Mouse (Mus musculus): ENCODE data around the gene Dip2b. TPM values are rescaled to one million over a fixed set of nuclear protein-coding genes. Genes with fewer than 3 reads are reported as not detected.

The Dip2b gene
- polyA plus RNA-seq, 1 experiment, result 40.4 TPM

DNA sequence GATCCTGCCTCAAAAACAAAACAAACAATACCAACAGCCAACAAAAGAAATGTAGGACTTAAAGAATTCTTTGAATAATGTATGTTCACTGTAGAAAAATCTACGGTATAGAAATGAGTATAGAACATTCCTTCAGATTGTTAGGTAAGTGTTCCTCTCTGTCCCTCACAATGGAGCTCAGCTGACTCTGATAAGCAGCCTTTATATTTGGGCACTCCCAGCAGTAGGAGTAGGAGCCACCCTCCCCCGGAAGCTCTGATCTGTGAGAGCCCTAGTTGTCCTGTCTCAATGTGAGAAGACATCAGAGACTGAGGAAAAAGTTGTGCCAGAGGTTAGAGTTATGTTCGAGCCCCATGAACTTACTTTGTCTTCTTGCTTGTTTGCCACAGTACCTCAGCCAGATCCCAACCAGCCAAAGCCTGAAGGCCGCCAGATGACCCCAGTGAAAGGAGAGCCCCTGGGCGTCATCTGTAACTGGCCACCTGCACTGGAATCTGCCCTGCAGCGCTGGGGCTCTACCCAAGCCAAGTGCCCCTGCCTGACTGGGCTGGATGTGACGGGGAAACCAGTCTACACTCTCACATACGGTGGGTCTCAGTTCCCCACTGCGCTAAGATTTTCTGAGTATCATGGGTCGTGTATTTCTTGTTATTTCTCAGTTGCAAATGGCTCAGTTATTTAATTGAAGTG is 118.5 kb downstream of the Dip2b start:
- Histone ChIP-seq H3K27me3 (ENCODE audit: control insufficient read depth, insufficient read depth, low read length) (no peaks in the 10 kb centered on the region), H3K4me3 (replicated peaks; ENCODE audit: insufficient read depth, low read depth, low read length) (no peak overlapping the region), H3K27ac (ENCODE audit: insufficient read depth, low read length) (no peak overlapping the region), H3K4me1 (ENCODE audit: control insufficient read depth, insufficient read depth, low read length) (peaks cover 7% of the 10 kb centered on the region; the same call in 1 of the 2 replicates)
- no peak for DNase-seq
- 80% methylated on average over 10 of the region's 10 CpGs for WGBS
- TF ChIP-seq CTCF (IDR thresholded peaks at IDR 0.05; ENCODE audit: borderline replicate concordance, insufficient read depth, low read depth, low read length) (no peak), POLR2A (IDR thresholded peaks at IDR 0.05; ENCODE audit: borderline replicate concordance, insufficient read depth, low read length) (no peak)

DNA sequence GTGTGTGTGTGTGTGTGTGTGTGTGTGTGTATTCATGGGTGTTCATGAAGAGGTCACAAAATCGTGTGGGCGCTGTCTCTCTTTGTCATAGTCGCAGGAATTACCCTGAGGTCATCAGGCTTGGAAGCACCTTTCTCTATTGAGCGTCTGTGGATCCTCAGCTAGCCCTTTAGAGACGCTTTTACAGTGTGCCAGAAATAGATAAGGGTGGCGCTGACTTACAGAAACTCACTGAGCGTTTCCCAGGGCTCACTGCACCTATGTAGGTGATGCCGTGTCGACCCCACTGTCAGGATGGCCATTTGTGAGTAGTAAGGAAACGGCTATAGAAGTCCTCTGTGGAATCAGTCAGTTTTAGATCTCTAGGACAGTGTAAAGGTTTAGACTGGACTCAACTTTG is 120.5 kb downstream of the Dip2b start:
- peaks cover 23% of the 10 kb centered on the region for H3K4me1 ChIP-seq (ENCODE audit: control insufficient read depth, insufficient read depth, low read length)
- no peak overlapping the region for H3K4me3 ChIP-seq (replicated peaks; ENCODE audit: insufficient read depth, low read depth, low read length)
- no peak overlapping the region for H3K27ac ChIP-seq (ENCODE audit: insufficient read depth, low read length)
- no peak for TF ChIP-seq POLR2A (IDR thresholded peaks at IDR 0.05; ENCODE audit: borderline replicate concordance, insufficient read depth, low read length)
- TF ChIP-seq CTCF (IDR thresholded peaks at IDR 0.05; ENCODE audit: borderline replicate concordance, insufficient read depth, low read depth, low read length), result no peak
- H3K27me3 ChIP-seq (ENCODE audit: control insufficient read depth, insufficient read depth, low read length), result no peaks in the 10 kb centered on the region
- WGBS, result 87% methylated on average over 10 of the region's 10 CpGs
- DNase-seq, result no peak

DNA sequence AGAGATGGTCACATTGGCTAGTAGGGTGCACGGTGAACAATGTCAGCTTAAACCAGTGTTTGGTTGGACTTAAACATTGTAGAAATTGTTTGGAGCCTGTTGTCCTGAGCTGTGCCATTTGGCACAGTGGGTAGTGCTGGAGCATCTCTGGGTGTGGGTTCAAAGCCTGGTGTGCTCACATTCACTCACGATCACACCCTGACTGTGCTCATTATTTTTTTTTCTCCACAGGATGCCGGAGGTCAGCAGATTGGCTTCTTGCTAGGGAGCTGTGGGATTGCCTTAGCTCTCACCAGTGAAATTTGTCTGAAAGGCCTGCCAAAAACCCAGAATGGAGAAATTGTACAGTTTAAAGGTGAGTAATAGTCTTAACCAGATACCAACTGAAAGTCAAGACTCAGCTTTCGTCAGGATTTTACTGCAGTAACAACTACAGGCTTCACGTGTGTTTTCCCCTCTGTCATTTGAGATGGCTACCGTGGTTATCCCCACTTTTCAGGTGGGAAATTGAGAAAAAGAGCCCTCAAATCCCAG is 123.3 kb downstream of the Dip2b start:
- 19% methylated on average over 6 of the region's 6 CpGs for WGBS
- DNase-seq, result peak; percentile 69 to 86
- no peak for TF ChIP-seq CTCF (IDR thresholded peaks at IDR 0.05; ENCODE audit: borderline replicate concordance, insufficient read depth, low read depth, low read length)
- TF ChIP-seq POLR2A (IDR thresholded peaks at IDR 0.05; ENCODE audit: borderline replicate concordance, insufficient read depth, low read length), result no peak
- H3K27me3 ChIP-seq (ENCODE audit: control insufficient read depth, insufficient read depth, low read length), result no peaks in the 10 kb centered on the region
- H3K4me1 ChIP-seq (ENCODE audit: control insufficient read depth, insufficient read depth, low read length), result peaks cover 39% of the 10 kb centered on the region
- H3K27ac ChIP-seq (ENCODE audit: insufficient read depth, low read length), result peak overlapping the region; percentile 54; the same call in 1 of the 2 replicates
- H3K4me3 ChIP-seq (replicated peaks; ENCODE audit: insufficient read depth, low read depth, low read length), result no peak overlapping the region

DNA sequence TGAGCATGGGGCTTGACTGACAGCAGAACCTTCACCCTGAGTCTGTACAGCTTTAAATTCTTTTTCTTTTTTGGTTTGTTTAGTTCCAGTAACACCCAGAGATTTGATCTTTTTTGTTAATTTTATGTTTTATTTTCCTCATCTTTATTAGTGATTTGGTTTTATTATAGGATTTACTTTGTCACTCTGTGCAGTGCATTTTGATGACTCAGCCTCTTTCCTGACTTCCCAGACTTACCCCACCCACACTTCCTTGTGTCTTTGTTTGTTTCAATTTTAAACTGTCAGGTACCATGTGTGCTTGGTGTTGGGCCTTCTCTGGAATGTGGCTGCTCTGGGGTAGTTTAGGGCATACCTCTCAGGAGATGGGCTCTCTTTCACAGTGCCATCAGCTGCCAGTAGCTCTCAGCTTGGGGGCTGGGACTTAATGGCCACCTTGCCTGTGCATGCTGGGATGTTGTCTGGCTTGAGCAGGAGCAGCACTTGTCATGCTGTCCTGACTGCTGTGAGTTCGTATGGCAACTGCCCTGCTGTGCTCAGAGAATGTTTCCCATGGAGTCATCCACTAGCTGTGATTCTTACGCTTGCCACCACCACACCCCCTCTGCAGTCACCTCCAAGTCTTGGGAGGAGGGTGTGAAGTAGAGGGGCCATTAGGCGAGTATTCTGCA is 125.1 kb downstream of the Dip2b start:
- H3K4me3 ChIP-seq (replicated peaks; ENCODE audit: insufficient read depth, low read depth, low read length), result no peak overlapping the region
- TF ChIP-seq CTCF (IDR thresholded peaks at IDR 0.05; ENCODE audit: borderline replicate concordance, insufficient read depth, low read depth, low read length), result no peak
- no peak for TF ChIP-seq POLR2A (IDR thresholded peaks at IDR 0.05; ENCODE audit: borderline replicate concordance, insufficient read depth, low read length)
- DNase-seq, result peak; percentile 44 to 58
- H3K27me3 ChIP-seq (ENCODE audit: control insufficient read depth, insufficient read depth, low read length), result no peaks in the 10 kb centered on the region
- peaks cover 46% of the 10 kb centered on the region for H3K4me1 ChIP-seq (ENCODE audit: control insufficient read depth, insufficient read depth, low read length)
- 24% methylated on average over 3 of the region's 3 CpGs for WGBS
- H3K27ac ChIP-seq (ENCODE audit: insufficient read depth, low read length), result 0 out of 2 replicates have a peak overlapping the region, but pooled peaks have one; percentile 0

DNA sequence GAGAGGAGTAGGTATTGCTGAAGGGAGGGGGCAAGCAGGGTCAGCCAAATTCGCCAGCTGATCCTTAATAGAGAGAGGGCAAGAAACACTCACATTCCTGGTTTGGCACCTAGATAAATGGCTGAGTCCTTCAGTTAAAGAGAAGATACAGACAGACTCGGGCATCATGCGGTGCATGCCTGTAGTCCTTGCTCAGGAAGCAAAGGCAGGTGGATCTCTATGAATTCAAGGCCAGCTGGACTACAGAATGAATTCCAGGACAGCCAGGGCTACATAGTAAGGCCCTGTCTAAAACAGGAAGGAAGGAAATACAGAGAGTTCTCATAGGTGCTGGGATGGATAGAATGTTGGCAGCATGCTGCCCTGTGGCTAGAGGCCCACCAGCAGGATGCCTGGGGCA is 128.0 kb downstream of the Dip2b start:
- DNase-seq, result peak; percentile 52 to 69
- Histone ChIP-seq H3K27me3 (ENCODE audit: control insufficient read depth, insufficient read depth, low read length) (no peaks in the 10 kb centered on the region), H3K4me3 (replicated peaks; ENCODE audit: insufficient read depth, low read depth, low read length) (no peak overlapping the region), H3K4me1 (ENCODE audit: control insufficient read depth, insufficient read depth, low read length) (peaks cover 42% of the 10 kb centered on the region), H3K27ac (ENCODE audit: insufficient read depth, low read length) (peak overlapping the region; percentile 89)
- TF ChIP-seq CTCF (IDR thresholded peaks at IDR 0.05; ENCODE audit: borderline replicate concordance, insufficient read depth, low read depth, low read length) (no peak), POLR2A (IDR thresholded peaks at IDR 0.05; ENCODE audit: borderline replicate concordance, insufficient read depth, low read length) (no peak)
- WGBS, result 10% methylated on average over 3 of the region's 3 CpGs

DNA sequence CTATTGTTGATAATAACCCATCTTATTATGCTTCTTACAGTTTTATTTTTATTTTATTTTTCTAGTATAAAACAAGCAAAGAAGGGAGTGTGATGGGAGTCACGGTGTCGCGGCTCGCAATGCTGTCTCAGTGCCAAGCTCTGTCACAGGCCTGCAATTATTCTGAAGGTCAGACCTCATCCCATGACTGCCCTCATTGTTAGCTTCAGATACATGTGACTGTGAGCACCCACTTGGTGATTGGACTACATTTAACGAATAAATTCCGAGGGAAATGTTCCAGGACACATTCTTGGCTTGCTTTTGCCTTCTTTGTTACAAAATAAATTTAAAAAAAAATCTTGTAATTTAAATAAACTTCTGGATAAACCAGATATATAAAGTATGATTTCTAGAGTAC is 129.3 kb downstream of the Dip2b start:
- H3K4me1 ChIP-seq (ENCODE audit: control insufficient read depth, insufficient read depth, low read length), result peaks cover 32% of the 10 kb centered on the region
- no peak for TF ChIP-seq CTCF (IDR thresholded peaks at IDR 0.05; ENCODE audit: borderline replicate concordance, insufficient read depth, low read depth, low read length)
- TF ChIP-seq POLR2A (IDR thresholded peaks at IDR 0.05; ENCODE audit: borderline replicate concordance, insufficient read depth, low read length), result no peak
- no peak for DNase-seq
- H3K27ac ChIP-seq (ENCODE audit: insufficient read depth, low read length), result no peak overlapping the region; the same call in 1 of the 2 replicates
- no peaks in the 10 kb centered on the region for H3K27me3 ChIP-seq (ENCODE audit: control insufficient read depth, insufficient read depth, low read length)
- WGBS, result 58% methylated on average over 6 of the region's 6 CpGs
- no peak overlapping the region for H3K4me3 ChIP-seq (replicated peaks; ENCODE audit: insufficient read depth, low read depth, low read length)

DNA sequence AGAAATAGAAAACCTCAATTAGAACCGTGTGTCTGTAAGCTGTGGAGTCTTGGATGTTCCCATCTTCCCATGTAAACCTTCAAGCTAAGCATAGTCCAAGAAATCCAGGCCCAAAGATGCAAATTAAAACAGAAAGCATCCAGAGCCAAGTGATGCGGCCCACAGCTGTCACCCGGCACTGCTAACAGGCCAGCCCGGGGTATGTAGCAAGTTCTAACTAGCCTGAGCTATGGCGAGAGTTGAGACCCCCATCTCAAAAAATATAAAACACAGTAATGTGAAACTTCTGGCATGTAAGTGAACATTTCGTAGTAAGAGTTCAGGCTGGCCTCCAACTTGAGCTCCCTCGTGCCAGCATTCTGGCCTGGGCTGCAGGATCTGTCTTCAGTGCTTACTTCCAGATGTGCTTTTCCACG is 129.7 kb downstream of the Dip2b start:
- WGBS, result 49% methylated on average over 8 of the region's 8 CpGs
- DNase-seq, result no peak
- TF ChIP-seq POLR2A (IDR thresholded peaks at IDR 0.05; ENCODE audit: borderline replicate concordance, insufficient read depth, low read length) (no peak), CTCF (IDR thresholded peaks at IDR 0.05; ENCODE audit: borderline replicate concordance, insufficient read depth, low read depth, low read length) (no peak)
- Histone ChIP-seq H3K27ac (ENCODE audit: insufficient read depth, low read length) (peak overlapping the region; percentile 71), H3K4me3 (replicated peaks; ENCODE audit: insufficient read depth, low read depth, low read length) (no peak overlapping the region), H3K27me3 (ENCODE audit: control insufficient read depth, insufficient read depth, low read length) (no peaks in the 10 kb centered on the region), H3K4me1 (ENCODE audit: control insufficient read depth, insufficient read depth, low read length) (peaks cover 29% of the 10 kb centered on the region)
